ENCODE assay signal across 18 mouse cellular contexts in the genomic region with DNA sequence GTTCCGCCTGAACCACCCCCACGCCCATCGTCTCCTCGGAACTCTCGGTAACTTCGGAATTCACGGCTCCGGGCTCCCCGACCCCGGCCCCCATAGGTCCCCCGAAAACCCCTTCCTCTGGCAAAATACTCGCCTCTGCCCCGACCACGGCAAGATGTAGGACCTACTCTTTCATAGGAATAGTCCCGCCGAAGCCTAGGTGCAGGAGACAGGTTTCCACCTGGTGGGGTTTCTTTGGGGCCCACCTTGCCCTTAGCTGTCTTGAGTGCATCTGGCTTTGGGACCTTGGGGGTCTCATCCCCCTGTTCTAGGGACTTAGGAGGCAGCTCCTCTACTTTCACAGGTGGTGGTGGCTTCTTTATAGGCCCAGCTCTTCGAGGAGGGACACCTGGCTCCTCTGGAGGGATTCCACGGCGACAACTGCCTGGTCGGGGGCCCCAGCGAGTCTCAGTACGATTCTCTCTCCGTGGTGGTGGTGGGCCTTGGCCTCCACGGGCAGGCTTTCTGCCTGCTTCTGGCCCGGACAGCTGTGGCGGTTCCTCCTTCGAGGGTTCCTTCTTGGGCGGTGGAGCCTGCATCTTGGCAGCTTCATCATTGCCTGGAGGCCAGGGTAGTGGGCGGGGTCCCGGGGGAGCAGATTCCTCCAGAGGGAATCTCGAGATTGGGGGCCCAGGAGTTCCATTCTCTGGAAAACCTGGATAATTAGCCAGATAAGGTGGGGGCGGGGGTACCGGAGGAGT. TPM values are rescaled to one million over a fixed set of nuclear protein-coding genes. Genes with fewer than 3 reads are reported as not detected.
"Had no signal": no experiment of that assay in that cellular context is flagged by ENCODE, and none has a peak within 500 bp of the region (broad histone marks: within the 10 kb centered on the region; RNA-seq: fewer than 3 reads in every experiment).

No protein-coding gene starts in this region.

- DNase-seq: lung, adult 18-20 months; lung, embryonic 14.5 days; lung, postnatal 10 days; retina, postnatal 1 day; right cerebral cortex, adult 18-20 months; right cerebral cortex, postnatal 25 days; right cerebral cortex, postnatal 4 days; spleen, adult 18-20 months; thymus, adult 18-20 months; thymus, postnatal 14 days; thymus, postnatal 36 days had no signal

- H3K9ac ChIP-seq: lung, embryonic 14.5 days; midbrain, embryonic 13.5 days; midbrain, embryonic 15.5 days; neural tube, embryonic 13.5 days; neural tube, embryonic 15.5 days had no signal

- H3K27ac ChIP-seq: midbrain, embryonic 13.5 days; midbrain, embryonic 15.5 days; neural tube, embryonic 13.5 days; neural tube, embryonic 15.5 days had no signal

- H3K4me2 ChIP-seq: lung, embryonic 14.5 days; midbrain, embryonic 11.5 days; midbrain, embryonic 13.5 days; midbrain, embryonic 15.5 days; neural tube, embryonic 13.5 days; neural tube, embryonic 15.5 days had no signal

- H3K4me3 ChIP-seq: midbrain, embryonic 13.5 days; midbrain, embryonic 15.5 days; myocyte; neural tube, embryonic 13.5 days; neural tube, embryonic 15.5 days had no signal

- H3K27me3 ChIP-seq: midbrain, embryonic 13.5 days; midbrain, embryonic 15.5 days; neural tube, embryonic 13.5 days; neural tube, embryonic 15.5 days had no signal

- ATAC-seq: midbrain, embryonic 13.5 days; midbrain, embryonic 15.5 days had no signal

- H3K9me3 ChIP-seq: midbrain, embryonic 13.5 days; midbrain, embryonic 15.5 days; neural tube, embryonic 13.5 days; neural tube, embryonic 15.5 days had no signal

RNA-seq across cellular contexts. Expression of gene Aif1, which starts 19.2 kb away (rescaled TPM):
- polyA plus RNA-seq: myocyte had no signal

RNA-seq across cellular contexts. Expression of gene Apom, which starts 24.8 kb away (rescaled TPM):
- total RNA-seq: megakaryocyte-erythroid progenitor cell, adult 5-6 weeks had no signal
